Mouse (Mus musculus) hindbrain, postnatal 0 days (tissue): Measurements from ENCODE around the gene Hsd17b3. TPM values are rescaled to one million over a fixed set of nuclear protein-coding genes. Genes with fewer than 3 reads are reported as not detected.

Experiments
- ATAC-seq: fragments of 200-750 bp; cut with Nextera tagmentation; 2 replicates; pipeline ENCODE4 v1.8.0; 2017; ENCODE audit warnings: mild to moderate bottlenecking, moderate TSS enrichment, moderate library complexity
- DNase-seq: peaks from one replicate; pipeline ENCODE4 v3.0.0-alpha.2; 2015; ENCODE audit warnings: low spot score
- H3K27ac ChIP-seq: fragments of 300-500 bp; sonication (generic); 2 replicates; pipeline ENCODE4 v1.5.1; 2014; ENCODE audit warnings: mild to moderate bottlenecking
- H3K27me3 ChIP-seq: fragments of 300-500 bp; sonication (generic); 2 replicates; pipeline ENCODE4 v1.6.1; 2014; ENCODE audit warnings: low read length, mixed read lengths; ENCODE audit not compliant: insufficient read depth
- H3K36me3 ChIP-seq: fragments of 300-500 bp; sonication (generic); 2 replicates; pipeline ENCODE4 v1.6.1; 2014; ENCODE audit warnings: low read length, mixed read lengths; ENCODE audit not compliant: insufficient read depth
- H3K4me1 ChIP-seq: fragments of 300-500 bp; sonication (generic); 2 replicates; pipeline ENCODE4 v1.6.1; 2014; ENCODE audit warnings: antibody characterized with exemption, low read length, mixed read lengths; ENCODE audit not compliant: insufficient read depth
- H3K4me2 ChIP-seq: fragments of 300-500 bp; sonication (generic); 2 replicates; pipeline ENCODE4 v1.6.1; 2014; ENCODE audit warnings: low read depth, mild to moderate bottlenecking, low read length, moderate library complexity, mixed read lengths
- H3K4me3 ChIP-seq: fragments of 300-500 bp; sonication (generic); 2 replicates; pipeline ENCODE4 v1.5.1; 2014; ENCODE audit warnings: low read length
- H3K9ac ChIP-seq: fragments of 300-500 bp; sonication (generic); replicated peaks from 2 replicates; pipeline ENCODE4 v1.6.1; 2014; ENCODE audit warnings: mild to moderate bottlenecking, low read length, moderate library complexity, mixed read lengths
- H3K9me3 ChIP-seq: fragments of 300-500 bp; sonication (generic); 2 replicates; pipeline ENCODE4 v1.6.1; 2016; ENCODE audit warnings: low read length, mixed read lengths
- CTCF ChIP-seq: IDR thresholded peaks from 2 replicates; pipeline ENCODE4 v1.5.1; 2016; ENCODE audit warnings: antibody characterized with exemption, control low read depth, low read depth
- WGBS: fragments of 180-500 bp; shearing (Covaris S2); extraction: QIAGEN DNeasy Blood & Tissue Kit; methylation state at CpG from one replicate; pipeline ENCODE4 v1.1.7; 2014; 5-methylcytosine and 5-hydroxymethylcytosine counted together
- polyA plus RNA-seq: library from polyadenylated mRNA; unstranded; fragments of >200 nt; fragmentation: Nextera tagmentation; extraction: Ambion mirVana; gene quantifications from 2 replicates; pipeline ENCODE4 v1.2.1, GENCODE M21; 2015
- total RNA-seq: library from RNA; depleted of rRNA; stranded (reverse); fragments of >200 nt; gene quantifications from 2 replicates; pipeline ENCODE4 v1.2.3, GENCODE M21; 2014

Gene Hsd17b3
- total and polyA plus RNA-seq, 2 experiments from 2014 or later: not detected

- Histone ChIP-seq H3K9ac (no peak overlapping the region), H3K36me3 (no peaks in the 10 kb centered on the region), H3K27me3 (no peaks in the 10 kb centered on the region), H3K9me3 (no peaks in the 10 kb centered on the region), H3K4me2 (no peak overlapping the region), H3K4me3 (no peak overlapping the region), H3K4me1 (no peaks in the 10 kb centered on the region), H3K27ac (no peak overlapping the region)
- DNase-seq: peak; percentile 69
- TF ChIP-seq CTCF: peak; percentile 72
- ATAC-seq: peak; percentile 46; the same call in 1 of the 2 replicates
- WGBS: 70% methylated on average over 3 of the region's 3 CpGs
Measured at GRCm38 (mm10) chr13:64100186-64100585, 11.2 kb upstream of the Hsd17b3 start.

DNA sequence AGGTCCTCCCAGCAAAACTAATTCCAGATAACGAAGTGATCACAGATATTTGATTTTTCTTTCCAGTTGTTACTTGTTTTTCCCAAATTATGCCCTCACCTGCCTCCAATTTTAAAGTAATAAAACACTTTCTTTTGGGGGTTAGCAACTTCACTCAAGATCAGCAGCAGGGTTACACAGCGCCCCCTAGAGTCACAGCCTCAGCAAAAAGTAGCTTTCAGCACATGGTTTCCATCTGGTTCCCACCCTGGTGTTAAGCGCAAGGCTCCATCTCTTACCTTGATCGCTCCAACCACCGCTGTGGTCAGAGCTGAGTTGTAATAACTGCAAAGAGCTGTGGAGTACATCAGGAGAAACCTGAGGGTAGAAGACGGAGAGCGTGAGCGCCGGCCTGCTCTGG lies 10.0 kb upstream of the Hsd17b3 start:
- H3K4me2 ChIP-seq: no peak overlapping the region
- no peak overlapping the region for H3K4me3 ChIP-seq
- WGBS: 76% methylated on average over 9 of the region's 9 CpGs
- H3K4me1 ChIP-seq: no peaks in the 10 kb centered on the region
- no peaks in the 10 kb centered on the region for H3K9me3 ChIP-seq
- no peaks in the 10 kb centered on the region for H3K27me3 ChIP-seq
- DNase-seq (peak; percentile 40), ATAC-seq (no peak)
- TF ChIP-seq CTCF: peak; percentile 61
- H3K9ac ChIP-seq: no peak overlapping the region
- H3K27ac ChIP-seq: no peak overlapping the region
- H3K36me3 ChIP-seq: no peaks in the 10 kb centered on the region

DNA sequence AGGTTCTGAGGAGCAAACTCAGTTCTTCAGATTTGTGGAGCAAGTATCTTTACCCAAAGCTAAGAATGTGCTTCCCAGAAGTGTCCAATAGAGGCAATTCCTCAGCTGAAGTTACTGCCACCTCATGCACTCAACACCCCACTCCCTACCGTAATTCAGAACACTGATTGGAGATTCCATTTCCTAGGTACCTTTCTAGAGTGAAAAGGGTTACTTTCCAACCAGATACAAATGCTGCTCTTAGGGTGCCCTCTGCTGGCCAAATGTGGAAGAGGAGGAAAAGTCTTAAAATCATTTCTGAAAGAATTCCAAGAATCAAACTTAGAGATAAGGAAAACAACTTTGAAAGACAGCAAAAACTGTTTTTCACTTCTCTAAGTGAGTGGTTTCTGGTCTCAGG lies 4.3 kb upstream of the Hsd17b3 start:
- Histone ChIP-seq H3K36me3 (no peaks in the 10 kb centered on the region), H3K4me1 (no peaks in the 10 kb centered on the region), H3K4me3 (no peak overlapping the region), H3K9me3 (no peaks in the 10 kb centered on the region), H3K4me2 (no peak overlapping the region), H3K27ac (no peak overlapping the region), H3K9ac (no peak overlapping the region), H3K27me3 (no peaks in the 10 kb centered on the region)
- WGBS: 0% methylated on average over 1 of the region's 1 CpGs
- peak; percentile 85 for DNase-seq
- ATAC-seq: peak; percentile 62; the same call in 1 of the 2 replicates
- peak; percentile 87 for TF ChIP-seq CTCF

GRCm38 (mm10) chr13:64092752-64093151 lies 3.7 kb upstream of the Hsd17b3 start:
- Histone ChIP-seq H3K36me3 (no peaks in the 10 kb centered on the region), H3K27me3 (no peaks in the 10 kb centered on the region), H3K9ac (no peak overlapping the region), H3K27ac (no peak overlapping the region), H3K9me3 (no peaks in the 10 kb centered on the region), H3K4me1 (no peaks in the 10 kb centered on the region), H3K4me3 (no peak overlapping the region), H3K4me2 (no peak overlapping the region)
- DNase-seq (no peak), ATAC-seq (no peak)
- 66% methylated on average over 6 of the region's 6 CpGs for WGBS
- no peak for TF ChIP-seq CTCF

- no peak overlapping the region for H3K27ac ChIP-seq
- DNase-seq (no peak), ATAC-seq (no peak)
- no peak for TF ChIP-seq CTCF
- no peak overlapping the region for H3K9ac ChIP-seq
- H3K4me2 ChIP-seq: no peak overlapping the region
- no peaks in the 10 kb centered on the region for H3K27me3 ChIP-seq
- H3K4me1 ChIP-seq: no peaks in the 10 kb centered on the region
- no peaks in the 10 kb centered on the region for H3K9me3 ChIP-seq
- 75% methylated on average over 3 of the region's 3 CpGs for WGBS
- H3K4me3 ChIP-seq: no peak overlapping the region
- no peaks in the 10 kb centered on the region for H3K36me3 ChIP-seq
Measured at GRCm38 (mm10) chr13:64092141-64092540, 3.1 kb upstream of the Hsd17b3 start.

DNA sequence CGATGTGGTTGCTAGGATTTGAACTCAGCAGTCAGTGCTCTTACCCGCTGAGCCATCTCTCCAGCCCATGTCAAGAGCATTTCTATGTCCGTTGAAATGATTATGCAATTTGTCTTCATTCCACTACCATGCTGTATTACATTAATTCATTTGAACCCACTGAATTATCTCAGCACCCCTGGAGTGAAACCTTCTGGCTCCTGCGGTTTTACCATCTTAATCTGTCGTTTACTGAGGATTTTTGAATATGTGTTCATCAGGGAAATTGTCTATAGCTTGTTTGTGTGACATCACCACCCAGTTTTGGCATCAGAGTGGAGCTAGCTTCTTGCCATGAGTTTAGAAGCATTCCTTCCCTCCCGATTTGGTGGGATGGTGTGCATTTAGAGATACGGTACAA lies 2.0 kb upstream of the Hsd17b3 start:
- Histone ChIP-seq H3K4me2 (no peak overlapping the region), H3K36me3 (no peaks in the 10 kb centered on the region), H3K4me3 (no peak overlapping the region), H3K27ac (no peak overlapping the region), H3K9me3 (no peaks in the 10 kb centered on the region), H3K27me3 (no peaks in the 10 kb centered on the region), H3K9ac (no peak overlapping the region), H3K4me1 (no peaks in the 10 kb centered on the region)
- ATAC-seq (0 out of 2 replicates have a peak, but pooled peaks have one; percentile 47), DNase-seq (peak; percentile 50)
- TF ChIP-seq CTCF: no peak
- WGBS: 44% methylated on average over 7 of the region's 7 CpGs

DNA sequence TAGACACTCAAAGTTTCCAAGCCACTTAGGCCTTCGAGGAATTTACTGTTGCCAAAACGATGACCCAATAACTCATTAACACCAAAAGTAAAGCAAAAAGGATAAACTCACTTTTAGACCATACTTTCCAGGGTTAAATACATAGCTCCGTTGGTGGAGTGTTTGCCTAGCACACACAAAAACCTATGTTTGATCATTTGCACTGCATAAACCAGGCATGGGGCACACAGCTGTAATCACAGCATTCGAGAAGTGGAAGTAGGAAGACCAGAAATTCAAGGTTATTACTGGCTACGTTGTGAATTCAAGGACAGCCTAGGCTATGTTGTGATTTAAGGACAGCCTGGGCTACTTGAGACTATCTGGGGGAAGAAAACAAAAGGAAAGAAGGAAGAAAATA lies 1.2 kb upstream of the Hsd17b3 start:
- Histone ChIP-seq H3K4me3 (no peak overlapping the region), H3K36me3 (no peaks in the 10 kb centered on the region), H3K27me3 (no peaks in the 10 kb centered on the region), H3K9ac (no peak overlapping the region), H3K4me1 (no peaks in the 10 kb centered on the region), H3K4me2 (no peak overlapping the region), H3K9me3 (no peaks in the 10 kb centered on the region), H3K27ac (no peak overlapping the region)
- no peak for ATAC-seq
- DNase-seq: no peak
- TF ChIP-seq CTCF: no peak
- WGBS: 87% methylated on average over 5 of the region's 5 CpGs
